Mouse (Mus musculus): Measurements from ENCODE around the gene Pbx4.

DNA sequence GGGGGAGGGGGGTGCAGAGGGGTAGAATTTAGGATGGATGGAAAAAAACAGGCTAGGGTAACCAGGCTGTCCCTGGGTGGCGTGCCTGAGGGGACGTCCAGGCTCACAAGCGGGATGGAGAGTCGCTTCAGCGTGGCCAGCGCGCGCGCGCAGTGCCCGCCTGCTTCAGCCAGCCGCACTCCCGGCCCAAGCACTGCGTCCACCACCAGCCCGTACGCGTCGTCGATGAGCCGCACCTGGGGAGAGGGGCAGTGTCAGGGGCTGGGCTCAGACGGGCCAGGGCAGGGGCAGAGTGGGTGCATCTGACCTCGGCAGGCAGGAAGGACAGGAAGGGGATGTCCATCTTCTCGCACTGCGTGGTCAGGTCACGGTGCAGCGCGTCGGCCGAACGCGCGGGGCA, 56.6 kb downstream of the Pbx4 start:
- TF ChIP-seq EP300 (IDR thresholded peaks at IDR 0.05; ENCODE audit: insufficient read depth, low read depth, low read length) (no peak), CTCF (IDR thresholded peaks at IDR 0.05) (no peak)
